Mouse (Mus musculus): ENCODE results near the gene Ep400. TPM values are rescaled to one million over a fixed set of nuclear protein-coding genes. Genes with fewer than 3 reads are reported as not detected.
A peak's percentile ranks its signal among the peaks of the same experiment; 100 is the strongest.

The Ep400 gene
- total RNA-seq (2014; rRNA removed): 15.2 and 23.4 TPM in 2 replicates
- polyA plus RNA-seq (2012; rRNA removed): 11.4 and 15.4 TPM in 2 replicates

DNA sequence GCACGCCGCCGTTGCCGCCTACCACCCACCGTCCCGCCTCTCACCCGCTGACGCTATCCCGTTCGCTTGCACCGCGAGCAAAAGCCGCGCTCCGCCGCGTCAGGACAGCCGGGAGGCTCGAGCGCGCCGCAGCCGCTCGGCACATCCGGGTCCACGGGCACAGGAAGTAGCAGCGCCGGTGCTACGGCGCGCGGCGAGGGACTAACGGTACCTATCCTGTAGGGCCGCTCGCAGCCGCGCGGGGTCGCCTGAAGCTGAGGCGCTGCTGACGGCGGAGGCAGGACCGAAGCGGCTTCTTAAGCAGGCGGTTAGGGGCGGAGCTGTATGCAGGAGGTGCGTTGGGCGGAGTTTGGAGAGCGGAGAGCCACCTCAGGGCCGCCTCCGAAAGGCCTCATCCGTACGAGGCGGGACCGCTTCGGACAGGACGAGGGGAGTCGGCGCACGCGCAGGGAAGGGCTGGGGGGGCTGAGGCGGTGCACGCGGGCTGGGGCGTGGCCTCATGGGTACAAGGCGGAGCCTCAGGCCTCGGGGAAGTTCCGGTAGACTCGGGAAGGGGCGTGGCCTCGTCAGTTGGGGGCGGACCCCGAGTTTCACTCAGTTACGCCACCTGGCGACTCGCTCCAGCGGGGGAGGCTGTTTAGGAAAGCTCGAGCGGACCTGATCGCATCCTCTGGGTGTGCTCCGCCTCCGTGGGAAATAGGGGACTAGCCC lies at the start of gene Ep400:
Ep400 (minus strand) TSS at position 270 of the 711 bp plus-strand sequence.
- Histone ChIP-seq H3K36me3 (ENCODE audit: control insufficient read depth, insufficient read depth, low read length) (no peaks in the 10 kb centered on the region), H3K27me3 (ENCODE audit: control insufficient read depth, insufficient read depth, low read length) (no peaks in the 10 kb centered on the region)
- under 1% methylated on average over 83 of the region's 83 CpGs for WGBS

DNA sequence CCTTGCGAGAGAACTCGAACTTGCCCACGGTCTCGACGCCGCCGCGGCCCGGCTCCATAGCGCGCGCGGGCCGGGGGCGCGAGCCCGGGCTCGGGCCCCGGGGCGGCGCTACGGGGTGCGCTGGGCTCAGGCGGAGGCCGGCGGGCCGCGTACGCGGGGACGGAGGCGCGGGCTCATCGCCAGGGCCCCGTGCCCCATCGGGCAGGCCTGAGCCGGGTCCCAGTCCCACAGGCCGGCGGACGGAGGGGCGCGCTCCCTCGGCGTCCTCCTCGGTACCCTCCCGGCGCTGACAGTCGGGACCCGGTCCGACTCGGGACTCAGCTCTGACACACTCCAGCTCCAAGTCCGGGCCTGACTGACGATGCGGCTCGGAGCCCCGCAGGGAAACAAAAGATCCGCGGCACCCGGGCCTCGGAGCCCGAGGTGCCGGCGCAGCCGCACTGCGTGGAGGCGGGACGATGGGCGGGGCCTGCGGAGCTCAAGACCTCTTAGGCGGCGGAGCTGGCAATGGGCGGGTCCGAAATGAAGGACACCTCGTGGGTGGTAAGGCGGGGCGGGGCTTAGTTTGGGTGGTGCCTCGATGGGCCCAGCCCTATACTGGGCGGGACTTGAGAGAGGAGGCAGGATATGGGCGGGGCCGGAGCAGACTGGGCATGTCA lies 39.3 kb upstream of the Ep400 start, which contains the start of gene Ulk1:
Ulk1 (minus strand) TSS at position 431 of the 659 bp plus-strand sequence.
- H3K4me3 ChIP-seq (ENCODE audit: insufficient read depth, low read depth, low read length): peak within 1 kb of the TSS; percentile 80
- TF ChIP-seq POLR2A (IDR thresholded peaks at IDR 0.05; ENCODE audit: extremely low read depth, insufficient read depth, low read length) (peak; percentile 99), CTCF (IDR thresholded peaks at IDR 0.05; ENCODE audit: low read depth, low read length) (no peak)
- H3K36me3 ChIP-seq (ENCODE audit: control insufficient read depth, insufficient read depth, low read length): peaks cover 4% of the 10 kb centered on the region; the same call in 1 of the 2 replicates
- peak; percentile 94 for DNase-seq (ENCODE audit: extremely low read depth, low read depth, low spot score)
- H3K9ac ChIP-seq (ENCODE audit: low read depth, low read length): peak within 1 kb of the TSS; percentile 99
- 1% methylated on average over 79 of the region's 80 CpGs for WGBS
- no peaks in the 10 kb centered on the region for H3K27me3 ChIP-seq (ENCODE audit: control insufficient read depth, insufficient read depth, low read length)
- peaks cover 21% of the 10 kb centered on the region for H3K4me1 ChIP-seq (ENCODE audit: control insufficient read depth, insufficient read depth, low read length)
- peaks cover 28% of the 10 kb centered on the region; the same call in 1 of the 2 replicates for H3K79me2 ChIP-seq (ENCODE audit: control insufficient read depth, insufficient read depth, low read length)
- H3K27ac ChIP-seq (replicated peaks; ENCODE audit: insufficient read depth, low read depth, low read length): peak within 1 kb of the TSS; percentile 92

More for the DNA sequence above, at the start of gene Ep400:
- Histone ChIP-seq H3K27ac (replicated peaks; ENCODE audit: insufficient read depth, low read depth, low read length) (peak within 1 kb of the TSS; percentile 82), H3K4me3 (ENCODE audit: insufficient read depth, low read depth, low read length) (peak within 1 kb of the TSS; percentile 90), H3K9ac (ENCODE audit: low read depth, low read length) (peak within 1 kb of the TSS; percentile 97), H3K79me2 (ENCODE audit: control insufficient read depth, insufficient read depth, low read length) (peaks cover 20% of the 10 kb centered on the region; the same call in 1 of the 2 replicates), H3K4me1 (ENCODE audit: control insufficient read depth, insufficient read depth, low read length) (peaks cover 5% of the 10 kb centered on the region)
- DNase-seq (ENCODE audit: extremely low read depth, low read depth, low spot score): peak; percentile 96
- TF ChIP-seq CTCF (IDR thresholded peaks at IDR 0.05; ENCODE audit: low read depth, low read length): peak; percentile 86
- peak; percentile 88 for TF ChIP-seq POLR2A (IDR thresholded peaks at IDR 0.05; ENCODE audit: extremely low read depth, insufficient read depth, low read length)

DNA sequence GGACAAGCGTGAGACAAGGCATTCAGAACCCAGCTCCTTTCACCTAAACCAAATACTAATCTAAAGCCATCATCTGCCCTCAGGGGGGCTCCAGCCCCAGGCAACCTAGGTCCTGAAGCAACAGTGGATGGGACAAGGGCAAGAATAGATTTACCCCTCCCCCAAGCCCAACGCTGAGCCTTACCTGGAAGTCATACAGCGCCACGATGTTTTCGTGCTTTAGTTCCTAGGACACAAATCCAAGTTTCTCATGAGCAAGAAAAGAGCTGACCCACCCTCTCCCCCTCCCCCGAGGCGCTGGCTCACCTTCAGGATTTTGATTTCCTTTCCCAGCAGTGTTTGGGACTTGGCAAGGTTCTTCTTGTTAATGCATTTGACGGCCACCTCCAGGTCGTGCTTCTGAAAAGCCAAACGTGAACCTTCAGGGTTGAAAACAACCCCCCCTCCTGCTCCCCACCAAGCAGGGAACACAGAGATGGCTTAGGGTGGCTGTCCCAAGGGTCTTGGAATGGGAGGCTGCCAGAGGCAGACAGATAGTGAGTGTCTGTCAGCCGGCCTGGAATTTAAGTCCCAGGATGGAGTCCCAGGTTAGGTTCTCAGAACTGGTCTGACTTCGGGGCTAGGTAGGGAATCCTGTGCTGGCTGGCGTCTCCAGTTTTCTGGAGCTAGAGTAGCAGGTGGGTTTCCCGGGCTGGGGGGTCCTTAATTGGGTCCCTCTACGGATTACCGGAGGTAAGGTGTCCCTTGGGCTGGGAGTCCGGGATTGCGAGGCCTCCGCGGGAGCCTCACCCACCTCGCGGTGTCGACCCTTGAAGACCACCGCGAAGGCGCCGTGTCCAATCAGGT lies 38.5 kb upstream of the Ep400 start:
- TF ChIP-seq POLR2A (IDR thresholded peaks at IDR 0.05; ENCODE audit: extremely low read depth, insufficient read depth, low read length): no peak
- no peak for TF ChIP-seq CTCF (IDR thresholded peaks at IDR 0.05; ENCODE audit: low read depth, low read length)
- peaks cover 21% of the 10 kb centered on the region for H3K4me1 ChIP-seq (ENCODE audit: control insufficient read depth, insufficient read depth, low read length)
- H3K9ac ChIP-seq (ENCODE audit: low read depth, low read length): peak overlapping the region; percentile 99
- H3K36me3 ChIP-seq (ENCODE audit: control insufficient read depth, insufficient read depth, low read length): peaks cover 4% of the 10 kb centered on the region; the same call in 1 of the 2 replicates
- no peaks in the 10 kb centered on the region for H3K27me3 ChIP-seq (ENCODE audit: control insufficient read depth, insufficient read depth, low read length)
- peak overlapping the region; percentile 80 for H3K4me3 ChIP-seq (ENCODE audit: insufficient read depth, low read depth, low read length)
- peak overlapping the region; percentile 92 for H3K27ac ChIP-seq (replicated peaks; ENCODE audit: insufficient read depth, low read depth, low read length)
- under 1% methylated on average over 27 of the region's 27 CpGs for WGBS
- DNase-seq (ENCODE audit: extremely low read depth, low read depth, low spot score): peak; percentile 67
- peaks cover 28% of the 10 kb centered on the region; the same call in 1 of the 2 replicates for H3K79me2 ChIP-seq (ENCODE audit: control insufficient read depth, insufficient read depth, low read length)

DNA sequence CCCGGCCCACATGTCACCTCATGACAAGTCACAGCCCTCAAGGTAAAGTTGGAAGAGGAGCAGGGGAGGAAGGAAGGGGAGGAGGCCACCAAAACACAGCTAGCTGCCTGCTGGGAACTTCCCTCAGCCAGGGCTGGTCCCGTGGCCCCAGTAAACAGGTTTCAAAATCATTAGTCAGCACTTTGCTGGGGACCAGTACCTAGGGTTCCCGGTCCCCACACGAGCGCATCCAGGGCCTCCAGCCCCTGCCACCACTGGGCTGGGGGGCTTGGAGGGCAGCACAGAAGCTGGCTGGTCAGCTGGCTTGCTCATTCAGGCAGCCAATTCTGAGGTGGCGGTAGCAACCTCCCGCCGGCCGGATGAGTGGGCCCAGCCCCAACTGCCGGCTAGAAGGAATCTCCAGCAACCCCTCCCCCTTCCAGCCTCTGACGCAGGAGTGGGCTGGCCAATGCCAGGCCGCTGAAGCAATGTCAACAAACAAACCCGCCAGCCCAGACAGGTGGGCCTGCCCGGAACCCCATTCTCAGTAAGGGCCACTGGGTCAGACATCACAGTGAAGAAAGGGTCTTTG lies 37.6 kb upstream of the Ep400 start:
- Histone ChIP-seq H3K4me3 (ENCODE audit: insufficient read depth, low read depth, low read length) (peak overlapping the region; percentile 80), H3K36me3 (ENCODE audit: control insufficient read depth, insufficient read depth, low read length) (peaks cover 7% of the 10 kb centered on the region; the same call in 1 of the 2 replicates), H3K9ac (ENCODE audit: low read depth, low read length) (peak overlapping the region; percentile 99), H3K79me2 (ENCODE audit: control insufficient read depth, insufficient read depth, low read length) (peaks cover 28% of the 10 kb centered on the region; the same call in 1 of the 2 replicates), H3K4me1 (ENCODE audit: control insufficient read depth, insufficient read depth, low read length) (peaks cover 21% of the 10 kb centered on the region), H3K27me3 (ENCODE audit: control insufficient read depth, insufficient read depth, low read length) (no peaks in the 10 kb centered on the region), H3K27ac (replicated peaks; ENCODE audit: insufficient read depth, low read depth, low read length) (peak overlapping the region; percentile 92)
- under 1% methylated on average over 14 of the region's 14 CpGs for WGBS
- DNase-seq (ENCODE audit: extremely low read depth, low read depth, low spot score): peak; percentile 83
- TF ChIP-seq CTCF (IDR thresholded peaks at IDR 0.05; ENCODE audit: low read depth, low read length) (no peak), POLR2A (IDR thresholded peaks at IDR 0.05; ENCODE audit: extremely low read depth, insufficient read depth, low read length) (peak; percentile 46; the same call in 1 of the 2 replicates)

DNA sequence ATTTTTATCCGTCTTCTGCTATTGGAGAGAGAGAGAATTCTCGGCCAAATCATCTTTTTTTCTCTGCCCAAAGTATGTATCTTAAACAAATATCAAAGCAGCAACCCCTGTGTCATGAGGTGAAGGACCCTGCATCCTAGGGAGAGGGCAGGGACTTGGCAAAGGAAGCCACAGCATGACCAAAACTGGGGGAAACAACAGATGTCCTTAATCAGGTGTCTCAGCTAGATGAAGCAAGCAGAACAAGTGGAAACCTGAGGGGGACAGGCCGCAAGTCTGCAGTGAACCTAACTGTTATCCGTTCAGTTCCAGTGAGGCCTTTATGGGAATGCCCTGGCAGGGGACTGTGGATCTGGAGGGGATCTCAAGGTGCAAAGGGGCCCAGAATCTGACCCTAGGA lies 36.9 kb upstream of the Ep400 start:
- no peak for DNase-seq (ENCODE audit: extremely low read depth, low read depth, low spot score)
- Histone ChIP-seq H3K4me1 (ENCODE audit: control insufficient read depth, insufficient read depth, low read length) (peaks cover 24% of the 10 kb centered on the region), H3K4me3 (ENCODE audit: insufficient read depth, low read depth, low read length) (peak overlapping the region; percentile 80; the same call in 1 of the 2 replicates), H3K9ac (ENCODE audit: low read depth, low read length) (peak overlapping the region; percentile 87), H3K36me3 (ENCODE audit: control insufficient read depth, insufficient read depth, low read length) (peaks cover 7% of the 10 kb centered on the region; the same call in 1 of the 2 replicates), H3K27me3 (ENCODE audit: control insufficient read depth, insufficient read depth, low read length) (no peaks in the 10 kb centered on the region), H3K27ac (replicated peaks; ENCODE audit: insufficient read depth, low read depth, low read length) (peak overlapping the region; percentile 92), H3K79me2 (ENCODE audit: control insufficient read depth, insufficient read depth, low read length) (peaks cover 28% of the 10 kb centered on the region; the same call in 1 of the 2 replicates)
- WGBS: 59% methylated on average over 4 of the region's 4 CpGs
- no peak for TF ChIP-seq POLR2A (IDR thresholded peaks at IDR 0.05; ENCODE audit: extremely low read depth, insufficient read depth, low read length)
- no peak for TF ChIP-seq CTCF (IDR thresholded peaks at IDR 0.05; ENCODE audit: low read depth, low read length)

All from liver, adult 2 months (tissue).